Mouse (Mus musculus): ENCODE data around the gene Clic1. TPM values are rescaled to one million over a fixed set of nuclear protein-coding genes. Genes with fewer than 3 reads are reported as not detected.

Clic1 gene
- polyA plus RNA-seq, 1 experiment from 2014 or later = 359 TPM

DNA sequence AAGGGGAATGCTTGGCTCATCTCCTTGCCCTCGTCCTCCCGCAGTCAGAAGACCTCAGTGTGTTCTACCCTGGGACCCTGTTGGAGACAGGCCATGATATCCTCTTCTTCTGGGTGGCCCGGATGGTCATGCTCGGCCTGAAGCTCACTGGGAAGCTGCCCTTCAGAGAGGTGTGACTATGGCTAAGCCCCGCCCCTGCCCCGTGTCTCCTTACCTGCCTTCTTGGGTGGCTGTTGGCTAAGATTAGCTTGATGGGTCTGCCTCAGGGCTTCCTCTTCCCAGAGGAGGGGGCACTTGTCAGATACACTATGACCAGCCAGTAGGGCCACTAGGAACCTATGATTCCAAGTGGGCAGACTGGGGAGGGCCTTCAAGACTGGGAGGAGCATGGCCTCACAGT, 36.5 kb upstream of the Clic1 start:
- Histone ChIP-seq H3K27ac (no peak overlapping the region), H3K79me2 (ENCODE audit: inconsistent target) (no peaks in the 10 kb centered on the region), H3K4me3 (ENCODE audit: inconsistent target) (no peak overlapping the region), H3K36me3 (ENCODE audit: inconsistent target) (peaks cover 57% of the 10 kb centered on the region)
- 88% methylated on average over 6 of the region's 6 CpGs for WGBS (ENCODE audit: missing documents)

GRCm38 (mm10) chr17:35015296-35015695, 34.5 kb upstream of the Clic1 start:
- Histone ChIP-seq H3K27ac (no peak overlapping the region), H3K36me3 (ENCODE audit: inconsistent target) (peaks cover 49% of the 10 kb centered on the region), H3K4me3 (ENCODE audit: inconsistent target) (no peak overlapping the region), H3K79me2 (ENCODE audit: inconsistent target) (no peaks in the 10 kb centered on the region)
- 93% methylated on average over 16 of the region's 16 CpGs for WGBS (ENCODE audit: missing documents)

GRCm38 (mm10) chr17:35016376-35016775, 33.4 kb upstream of the Clic1 start, which contains the start of gene Vwa7:
Vwa7 (plus strand) TSS chr17:35016579.
- H3K79me2 ChIP-seq (ENCODE audit: inconsistent target) = no peaks in the 10 kb centered on the region
- H3K27ac ChIP-seq = no peak within 1 kb of the TSS
- peaks cover 39% of the 10 kb centered on the region for H3K36me3 ChIP-seq (ENCODE audit: inconsistent target)
- 71% methylated on average over 12 of the region's 12 CpGs for WGBS (ENCODE audit: missing documents)
- no peak within 1 kb of the TSS for H3K4me3 ChIP-seq (ENCODE audit: inconsistent target)

DNA sequence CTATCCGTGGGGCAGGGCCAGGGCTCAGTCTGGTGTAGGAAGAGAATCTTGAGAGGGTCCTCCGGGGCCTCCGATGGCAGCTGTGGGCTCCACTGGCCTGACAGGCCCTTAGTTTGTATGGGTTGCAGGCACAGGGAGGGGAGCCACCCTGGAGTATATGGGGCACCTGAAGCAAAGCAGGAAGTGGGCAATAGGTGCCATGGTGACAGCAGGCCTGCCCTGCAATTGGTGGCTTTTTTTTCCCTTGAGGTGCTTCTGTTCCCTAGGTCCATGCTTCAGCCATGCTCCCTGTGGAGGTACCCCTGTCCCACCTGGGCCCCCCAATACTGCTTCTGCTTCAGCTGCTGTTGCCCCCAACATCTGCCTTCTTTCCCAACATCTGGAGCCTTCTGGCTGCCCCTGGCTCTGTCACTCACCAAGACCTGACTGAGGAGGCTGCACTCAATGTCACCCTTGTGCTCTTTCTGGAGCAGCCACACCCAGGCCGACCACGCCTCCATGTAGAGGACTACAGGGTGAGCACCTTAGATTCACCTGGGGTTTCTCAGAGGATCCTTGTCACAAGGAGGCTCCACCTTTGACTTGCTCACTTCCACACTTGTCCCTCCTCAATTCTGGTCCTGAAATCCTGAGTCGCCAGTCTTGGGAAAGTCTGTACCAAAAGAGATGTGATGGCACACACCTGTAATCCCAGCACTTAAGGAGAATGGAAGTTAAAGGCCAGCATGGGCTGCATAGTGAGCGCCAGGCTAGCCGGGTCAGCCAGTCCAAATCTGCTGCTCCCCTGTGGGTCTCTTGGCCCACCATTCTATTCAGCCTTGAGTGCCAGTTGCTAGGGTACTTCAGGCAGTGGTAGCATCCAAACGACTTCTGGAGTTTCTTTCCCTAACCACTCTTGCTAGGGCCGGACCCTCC, 32.7 kb upstream of the Clic1 start:
- no peaks in the 10 kb centered on the region for H3K79me2 ChIP-seq (ENCODE audit: inconsistent target)
- WGBS (ENCODE audit: missing documents) = 73% methylated on average over 10 of the region's 10 CpGs
- no peak overlapping the region for H3K27ac ChIP-seq
- H3K4me3 ChIP-seq (ENCODE audit: inconsistent target) = no peak overlapping the region
- H3K36me3 ChIP-seq (ENCODE audit: inconsistent target) = peaks cover 32% of the 10 kb centered on the region; the same call in 1 of the 2 replicates

DNA sequence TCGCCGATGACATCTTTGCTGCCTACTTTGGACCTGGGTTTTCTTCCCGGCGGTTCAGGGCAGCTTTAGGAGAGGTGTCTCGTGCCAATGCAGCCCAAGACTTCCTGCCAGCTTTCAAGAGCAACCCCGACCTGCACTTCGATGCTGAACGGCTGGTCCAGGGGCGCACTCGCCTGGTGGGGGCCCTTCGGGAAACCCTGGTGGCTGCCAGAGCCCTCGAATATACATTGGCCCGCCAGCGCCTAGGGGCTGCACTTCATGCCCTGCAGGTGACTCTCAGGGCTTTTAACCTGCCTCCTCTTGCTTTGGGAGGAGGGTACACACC, 32.1 kb upstream of the Clic1 start:
- Histone ChIP-seq H3K27ac (no peak overlapping the region), H3K79me2 (ENCODE audit: inconsistent target) (no peaks in the 10 kb centered on the region), H3K4me3 (ENCODE audit: inconsistent target) (no peak overlapping the region), H3K36me3 (ENCODE audit: inconsistent target) (peaks cover 26% of the 10 kb centered on the region; the same call in 1 of the 2 replicates)
- 67% methylated on average over 14 of the region's 14 CpGs for WGBS (ENCODE audit: missing documents)

DNA sequence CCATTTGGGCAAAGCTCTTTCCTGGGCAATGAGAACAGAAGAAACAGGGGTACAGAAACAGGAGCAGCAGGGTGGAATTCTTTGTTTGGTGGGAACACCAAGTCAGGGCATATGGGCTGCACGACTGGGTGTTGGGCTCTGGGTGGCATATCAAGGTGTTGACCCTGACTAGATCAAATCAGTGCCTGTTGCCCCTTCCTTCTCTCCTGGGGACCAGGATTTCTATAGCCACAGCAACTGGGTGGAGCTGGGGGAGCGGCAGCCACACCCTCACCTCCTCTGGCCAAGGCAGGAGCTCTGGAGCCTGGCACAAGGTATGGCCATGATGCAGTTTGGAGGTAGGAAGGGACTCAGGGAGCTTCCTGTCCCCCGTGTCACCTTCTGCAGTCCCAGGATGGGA, 31.6 kb upstream of the Clic1 start:
- Histone ChIP-seq H3K27ac (no peak overlapping the region), H3K79me2 (ENCODE audit: inconsistent target) (no peaks in the 10 kb centered on the region), H3K4me3 (ENCODE audit: inconsistent target) (no peak overlapping the region), H3K36me3 (ENCODE audit: inconsistent target) (peaks cover 21% of the 10 kb centered on the region; the same call in 1 of the 2 replicates)
- WGBS (ENCODE audit: missing documents) = 98% methylated on average over 3 of the region's 3 CpGs

GRCm38 (mm10) chr17:35019894-35020293, 29.9 kb upstream of the Clic1 start:
- no peak overlapping the region for H3K4me3 ChIP-seq (ENCODE audit: inconsistent target)
- WGBS (ENCODE audit: missing documents) = 97% methylated on average over 11 of the region's 11 CpGs

GRCm38 (mm10) chr17:35020551-35020950, 29.2 kb upstream of the Clic1 start:
- H3K79me2 ChIP-seq (ENCODE audit: inconsistent target) = no peaks in the 10 kb centered on the region
- 99% methylated on average over 8 of the region's 8 CpGs for WGBS (ENCODE audit: missing documents)
- H3K4me3 ChIP-seq (ENCODE audit: inconsistent target) = no peak overlapping the region
- no peaks in the 10 kb centered on the region for H3K36me3 ChIP-seq (ENCODE audit: inconsistent target)
- H3K27ac ChIP-seq = no peak overlapping the region

More at GRCm38 (mm10) chr17:35019894-35020293, 29.9 kb upstream of the Clic1 start:
- Histone ChIP-seq H3K79me2 (ENCODE audit: inconsistent target) (no peaks in the 10 kb centered on the region), H3K36me3 (ENCODE audit: inconsistent target) (peaks cover 5% of the 10 kb centered on the region; the same call in 1 of the 2 replicates), H3K27ac (no peak overlapping the region)

- H3K79me2 ChIP-seq (ENCODE audit: inconsistent target) = no peaks in the 10 kb centered on the region
- H3K36me3 ChIP-seq (ENCODE audit: inconsistent target) = no peaks in the 10 kb centered on the region
- H3K4me3 ChIP-seq (ENCODE audit: inconsistent target) = no peak overlapping the region
- 28% methylated on average over 17 of the region's 17 CpGs for WGBS (ENCODE audit: missing documents)
- H3K27ac ChIP-seq = no peak overlapping the region
Measured at GRCm38 (mm10) chr17:35021163-35021808, 28.5 kb upstream of the Clic1 start.

DNA sequence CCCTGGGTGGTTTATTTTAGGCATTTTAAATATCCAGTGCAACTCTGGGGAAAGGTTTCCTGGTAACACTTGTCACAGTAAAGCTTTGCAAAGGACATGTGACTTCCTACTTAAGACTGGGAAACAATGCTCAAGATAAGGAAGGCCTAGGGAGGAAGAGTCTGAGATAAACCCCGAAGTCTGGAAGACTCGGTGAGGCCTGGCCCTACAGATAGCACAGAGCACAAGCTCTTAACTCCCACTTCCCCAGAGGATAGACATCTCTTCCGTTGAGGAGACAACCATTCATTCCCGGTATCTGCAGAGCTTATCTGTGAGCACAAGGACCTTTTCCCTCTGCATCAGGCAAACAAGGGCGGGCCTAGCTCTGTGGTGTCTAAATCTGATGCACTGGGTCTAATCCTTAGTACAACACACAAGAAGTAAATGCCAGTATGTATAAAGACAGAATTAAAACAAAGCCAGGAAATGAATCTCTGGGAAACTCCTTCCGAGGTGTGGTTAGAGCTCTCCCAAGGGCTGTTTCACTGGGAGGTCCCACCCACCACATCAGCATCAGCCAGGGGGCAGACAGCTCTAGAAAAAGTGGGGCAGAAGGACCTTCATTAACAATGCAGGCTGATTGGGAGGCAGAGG, 27.8 kb upstream of the Clic1 start:
- Histone ChIP-seq H3K27ac (no peak overlapping the region), H3K36me3 (ENCODE audit: inconsistent target) (no peaks in the 10 kb centered on the region), H3K4me3 (ENCODE audit: inconsistent target) (no peak overlapping the region), H3K79me2 (ENCODE audit: inconsistent target) (no peaks in the 10 kb centered on the region)
- WGBS (ENCODE audit: missing documents) = 66% methylated on average over 6 of the region's 6 CpGs

- WGBS (ENCODE audit: missing documents) = 97% methylated on average over 8 of the region's 8 CpGs
- Histone ChIP-seq H3K4me3 (ENCODE audit: inconsistent target) (no peak overlapping the region), H3K27ac (no peak overlapping the region), H3K36me3 (ENCODE audit: inconsistent target) (no peaks in the 10 kb centered on the region), H3K79me2 (ENCODE audit: inconsistent target) (no peaks in the 10 kb centered on the region)
Measured at GRCm38 (mm10) chr17:35022541-35023060, 27.2 kb upstream of the Clic1 start.

GRCm38 (mm10) chr17:35023221-35023620, 26.5 kb upstream of the Clic1 start:
- Histone ChIP-seq H3K27ac (0 out of 2 replicates have a peak overlapping the region, but pooled peaks have one; percentile 7), H3K79me2 (ENCODE audit: inconsistent target) (no peaks in the 10 kb centered on the region), H3K36me3 (ENCODE audit: inconsistent target) (no peaks in the 10 kb centered on the region), H3K4me3 (ENCODE audit: inconsistent target) (no peak overlapping the region)
- 95% methylated on average over 5 of the region's 5 CpGs for WGBS (ENCODE audit: missing documents)

- H3K27ac ChIP-seq = 0 out of 2 replicates have a peak overlapping the region, but pooled peaks have one; percentile 7
- no peak overlapping the region for H3K4me3 ChIP-seq (ENCODE audit: inconsistent target)
- WGBS (ENCODE audit: missing documents) = 14% methylated on average over 4 of the region's 4 CpGs
- H3K36me3 ChIP-seq (ENCODE audit: inconsistent target) = no peaks in the 10 kb centered on the region
- no peaks in the 10 kb centered on the region for H3K79me2 ChIP-seq (ENCODE audit: inconsistent target)
Measured at GRCm38 (mm10) chr17:35023756-35024155, 26.0 kb upstream of the Clic1 start.

- Histone ChIP-seq H3K79me2 (ENCODE audit: inconsistent target) (no peaks in the 10 kb centered on the region), H3K36me3 (ENCODE audit: inconsistent target) (no peaks in the 10 kb centered on the region), H3K4me3 (ENCODE audit: inconsistent target) (no peak overlapping the region), H3K27ac (0 out of 2 replicates have a peak overlapping the region, but pooled peaks have one; percentile 7)
- WGBS (ENCODE audit: missing documents) = 68% methylated on average over 11 of the region's 13 CpGs
Measured at GRCm38 (mm10) chr17:35024261-35024660, 25.5 kb upstream of the Clic1 start.

All from macrophage (primary cell).